10 mouse cellular contexts compared by ENCODE assay signal in genomic region chr1:85898761-85899387, GRCm38 (mm10). TPM values are rescaled to one million over a fixed set of nuclear protein-coding genes. Genes with fewer than 3 reads are reported as not detected.
DNase-seq lines count a peak whose midpoint lies in the region; ATAC-seq and TF ChIP-seq lines count a peak whose summit lies in the region.
"Had no signal": no experiment of that assay in that cellular context is flagged by ENCODE, and none has a peak within 500 bp of the region (broad histone marks: within the 10 kb centered on the region; RNA-seq: fewer than 3 reads in every experiment).

No protein-coding gene starts in this region.

- no peaks in the 10 kb centered on the region for H3K27me3 ChIP-seq in heart, embryonic 14.5 days (ENCODE audit: control insufficient read depth, insufficient read depth, low read length)
- no peaks in the 10 kb centered on the region for H3K27me3 ChIP-seq in forebrain, embryonic 13.5 days
- H3K27me3 ChIP-seq in liver, postnatal 0 days (ENCODE audit: insufficient read depth, low read length) = no peaks in the 10 kb centered on the region
- no peaks in the 10 kb centered on the region for H3K27me3 ChIP-seq in kidney, adult 2 months (replicated peaks; ENCODE audit: control insufficient read depth, insufficient read depth, low read length)
- H3K27me3 ChIP-seq: liver, embryonic 13.5 days had no signal

- whole genome bisulfite sequencing in heart, embryonic 14.5 days = 61% methylated on average over 12 of the region's 12 CpGs
- WGBS in forebrain, embryonic 13.5 days = 19% methylated on average over 12 of the region's 12 CpGs
- 64% methylated on average over 12 of the region's 12 CpGs for WGBS in liver, postnatal 0 days (ENCODE audit: insufficient replicate concordance)
- 73% methylated on average over 12 of the region's 12 CpGs for WGBS in kidney, adult 2 months

- no peaks in the 10 kb centered on the region for H3K9me3 ChIP-seq in heart, embryonic 14.5 days (ENCODE audit: control insufficient read depth, low read length)
- H3K9me3 ChIP-seq in forebrain, embryonic 13.5 days (replicated peaks) = no peaks in the 10 kb centered on the region
- H3K9me3 ChIP-seq in liver, postnatal 0 days (ENCODE audit: low read length) = no peaks in the 10 kb centered on the region
- H3K9me3 ChIP-seq: liver, embryonic 13.5 days had no signal

- H3K9ac ChIP-seq in heart, embryonic 14.5 days (ENCODE audit: low read length) = peak overlapping the region; percentile 34; the same call in 1 of the 2 replicates
- peak overlapping the region; percentile 50 for H3K9ac ChIP-seq in forebrain, embryonic 13.5 days
- no peak overlapping the region for H3K9ac ChIP-seq in liver, postnatal 0 days (replicated peaks)
- H3K9ac ChIP-seq: liver, embryonic 13.5 days had no signal

- peaks cover 11% of the 10 kb centered on the region for H3K36me3 ChIP-seq in heart, embryonic 14.5 days (ENCODE audit: control insufficient read depth, insufficient read depth, low read length)
- H3K36me3 ChIP-seq in forebrain, embryonic 13.5 days (ENCODE audit: poor library complexity, severe bottlenecking) = peaks cover 11% of the 10 kb centered on the region
- peaks cover 4% of the 10 kb centered on the region; the same call in 1 of the 2 replicates for H3K36me3 ChIP-seq in liver, postnatal 0 days (replicated peaks; ENCODE audit: insufficient read depth, low read length)
- H3K36me3 ChIP-seq in kidney, adult 2 months (ENCODE audit: control insufficient read depth, insufficient read depth, low read length) = no peaks in the 10 kb centered on the region

- peaks cover 69 to 79% of the 10 kb centered on the region in 2 experiments for H3K4me1 ChIP-seq in heart, embryonic 14.5 days (ENCODE audit: control insufficient read depth in 2 of 2, insufficient read depth in 2 of 2, low read length in 2 of 2)
- H3K4me1 ChIP-seq in forebrain, embryonic 13.5 days = peaks cover 85% of the 10 kb centered on the region
- peaks cover 65% of the 10 kb centered on the region for H3K4me1 ChIP-seq in liver, postnatal 0 days (ENCODE audit: insufficient read depth)
- peaks cover 8% of the 10 kb centered on the region for H3K4me1 ChIP-seq in kidney, adult 2 months (ENCODE audit: control insufficient read depth, insufficient read depth, low read length)

- H3K27ac ChIP-seq in heart, embryonic 14.5 days (replicated peaks in 1 of 2; ENCODE audit: control insufficient read depth in 1 of 2, insufficient read depth in 1 of 2, low read depth in 2 of 2, low read length in 2 of 2) = peak overlapping the region; percentile 40 to 89; a peak in 2 of 4 replicates
- peak overlapping the region; percentile 87 for H3K27ac ChIP-seq in forebrain, embryonic 13.5 days
- no peak overlapping the region for H3K27ac ChIP-seq in liver, postnatal 0 days (ENCODE audit: low read depth)
- no peak overlapping the region for H3K27ac ChIP-seq in kidney, adult 2 months (ENCODE audit: insufficient read depth, low read depth, low read length)
- H3K27ac ChIP-seq: liver, embryonic 13.5 days had no signal

- no peak for TF ChIP-seq EP300 in liver, postnatal 0 days (IDR thresholded peaks at IDR 0.05; ENCODE audit: low read depth)

- no peak overlapping the region for H3K4me3 ChIP-seq in heart, embryonic 14.5 days (ENCODE audit: control insufficient read depth in 1 of 2, insufficient read depth in 1 of 2, low read depth in 1 of 2, low read length in 2 of 2)
- H3K4me3 ChIP-seq in forebrain, embryonic 13.5 days = peak overlapping the region; percentile 2
- H3K4me3 ChIP-seq in liver, postnatal 0 days (ENCODE audit: low read depth, low read length) = no peak overlapping the region
- no peak overlapping the region for H3K4me3 ChIP-seq in kidney, adult 2 months (ENCODE audit: insufficient read depth, low read depth, low read length)
- H3K4me3 ChIP-seq: liver, embryonic 13.5 days had no signal

- TF ChIP-seq CTCF in liver, postnatal 0 days (IDR thresholded peaks at IDR 0.05; ENCODE audit: low read depth) = no peak
- no peak for TF ChIP-seq CTCF in kidney, adult 2 months (conservative IDR thresholded peaks at IDR 0.05; ENCODE audit: insufficient read depth, insufficient read length, low read depth, low read length)

- no peak for TF ChIP-seq POLR2A in kidney, adult 2 months (IDR thresholded peaks at IDR 0.05; ENCODE audit: low read depth, low read length)

- H3K4me2 ChIP-seq in heart, embryonic 14.5 days (ENCODE audit: low read length) = 0 out of 2 replicates have a peak overlapping the region, but pooled peaks have one; percentile 88
- peak overlapping the region; percentile 89 for H3K4me2 ChIP-seq in forebrain, embryonic 13.5 days
- no peak overlapping the region for H3K4me2 ChIP-seq in liver, postnatal 0 days (ENCODE audit: low read depth, low read length)
- H3K4me2 ChIP-seq: liver, embryonic 13.5 days had no signal

- DNase-seq in heart, adult 9 months (ENCODE audit: low spot score in 2 of 2) = no peak
- peak; percentile 86 for DNase-seq in cerebellum, adult 11-12 months
- no peak for DNase-seq in liver, postnatal 0 days
- DNase-seq in embryo, embryonic 9.5 days (ENCODE audit: extremely low spot score) = no peak
- DNase-seq in right cerebral cortex, postnatal 25 days = no peak
- no peak for DNase-seq in kidney, adult 2 months
- DNase-seq: adrenal gland, adult 8-10 months; liver, embryonic 13.5 days had no signal

- ATAC-seq in heart, embryonic 14.5 days (ENCODE audit: insufficient number of reproducible peaks, insufficient read depth, low FRiP score, low read depth) = no peak
- no peak for ATAC-seq in forebrain, embryonic 13.5 days
- ATAC-seq in liver, postnatal 0 days = peak; percentile 22; the same call in 1 of the 2 replicates

RNA-seq across cellular contexts. Expression of gene Itm2c, which starts 4.8 kb away (rescaled TPM):
- 129 and 189 TPM in 2 replicates for polyA plus RNA-seq in heart, embryonic 14.5 days (2014; fragmentation: Nextera tagmentation; extraction: Ambion mirVana)
- 124 and 129 TPM in 2 replicates for polyA plus RNA-seq in forebrain, embryonic 13.5 days (2015; fragmentation: Nextera tagmentation; extraction: Ambion mirVana)
- polyA plus RNA-seq in liver, postnatal 0 days (2015; fragmentation: Nextera tagmentation; extraction: Ambion mirVana) = 52.1 and 56.7 TPM in 2 replicates
- 166 and 198 TPM in 2 replicates for polyA plus RNA-seq in kidney, adult 2 months (2012; rRNA removed)

RNA-seq across cellular contexts. Expression of gene 4933407L21Rik, which starts 29.4 kb away (rescaled TPM):
- polyA plus RNA-seq in heart, embryonic 14.5 days (2014; fragmentation: Nextera tagmentation; extraction: Ambion mirVana) = 0.11 and 0.26 TPM in 2 replicates
- 3.7 and 5.2 TPM in 2 replicates for polyA plus RNA-seq in forebrain, embryonic 13.5 days (2015; fragmentation: Nextera tagmentation; extraction: Ambion mirVana)
- 0.11 TPM in 1 of 2 replicates, not detected in the other for polyA plus RNA-seq in liver, postnatal 0 days (2015; fragmentation: Nextera tagmentation; extraction: Ambion mirVana)
- polyA plus RNA-seq in kidney, adult 2 months (2012; rRNA removed) = 0.06 and 0.12 TPM in 2 replicates
- polyA plus RNA-seq: liver, embryonic 13.5 days had no signal

Comparison
In these comparisons a context has a peak if more than half of its experiments do, and no peak if none do; other contexts are left out.
1. H3K27ac ChIP-seq: peak in heart, embryonic 14.5 days (2 of 2) and forebrain, embryonic 13.5 days (single experiment); none in liver, postnatal 0 days (single experiment) and kidney, adult 2 months (single experiment).